Mouse (Mus musculus): Measurements from ENCODE around the gene Cachd1.

GRCm38 (mm10) chr4:100998145-100998544 is 221.7 kb downstream of the Cachd1 start:
- TF ChIP-seq POLR2A (IDR thresholded peaks at IDR 0.05; ENCODE audit: insufficient read depth, low read depth, low read length) (no peak), CTCF (IDR thresholded peaks at IDR 0.05) (peak; percentile 98)

All from heart, adult 2 months (tissue).